Mouse (Mus musculus) gastrocnemius, postnatal 36 days (tissue): ENCODE measurements at regions not wholly inside any gene's neighbourhood (a gene's known extent, or its start where the extent isn't known, plus 50 kb on each side); places are given as distances from the start of the nearest gene placed in this dataset.

Experiments
- DNase-seq, 2 experiments: peaks; one replicate each; pipeline ENCODE4 v3.0.0; 2022
- intact Hi-C: fragments of 180-260 bp; cut with DNase I; formaldehyde crosslinking; loops from one replicate; pipeline ENCODE4 v1.15.1; 2025
- microRNA-seq, 2 experiments: library from miRNA; unstranded; fragments of <30 nt; microRNA quantifications; one replicate each; pipeline ENCODE4 v1.2.0; 2021

GRCm38 (mm10) chr10:60893130-60893809 is 61.9 kb upstream of the Unc5b start:
- DNase-seq: no peak
- intact Hi-C loops: no loop called here

DNA sequence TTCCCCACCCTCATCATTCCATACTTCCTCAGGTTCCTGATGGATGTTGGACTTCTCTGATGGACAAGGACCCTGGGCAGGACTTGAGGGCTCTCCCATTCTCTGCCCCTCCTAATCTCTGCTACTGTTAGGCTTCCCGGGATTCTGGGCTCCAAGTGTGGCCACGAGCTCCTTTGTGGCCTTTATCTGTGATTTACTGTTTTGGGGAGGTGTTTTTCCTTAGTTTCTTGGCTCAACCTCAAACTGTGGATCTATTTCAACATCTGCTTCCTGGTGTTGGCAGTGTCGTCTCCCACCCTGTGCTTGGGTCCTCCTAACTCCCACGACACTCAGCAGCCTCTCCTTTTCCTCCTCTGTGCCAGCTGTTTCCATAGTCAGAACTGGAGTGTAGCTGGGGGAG is 61.3 kb upstream of the Unc5b start:
- intact Hi-C loops: no loop called here

GRCm38 (mm10) chr10:60891476-60892170 is 60.2 kb upstream of the Unc5b start:
- intact Hi-C loops: no loop called here

More for the DNA sequence above, 61.3 kb upstream of the Unc5b start:
- DNase-seq: no peak

DNA sequence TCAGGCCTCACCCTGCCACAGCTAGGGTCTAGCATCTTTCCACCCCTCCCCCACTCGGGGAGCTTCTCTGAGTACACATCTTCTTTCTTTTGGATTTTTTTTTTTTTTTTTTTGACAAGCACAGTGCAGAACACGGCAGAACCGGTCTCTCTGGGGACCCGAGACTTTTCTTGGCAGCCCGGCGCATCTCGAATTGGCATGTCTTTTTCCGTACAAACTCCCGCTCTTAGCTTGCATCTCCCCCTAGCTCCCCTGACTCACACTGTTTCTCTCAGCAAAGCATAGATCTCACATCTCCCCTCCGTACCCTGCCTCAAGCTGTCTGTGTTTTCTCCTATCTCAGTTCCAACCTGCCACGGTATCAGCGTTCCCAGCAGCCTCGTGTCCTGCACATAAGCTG is 58.4 kb upstream of the Unc5b start:
- DNase-seq: no peak
- intact Hi-C loops: no loop called here

More at GRCm38 (mm10) chr10:60891476-60892170, 60.2 kb upstream of the Unc5b start:
- DNase-seq: no peak

DNA sequence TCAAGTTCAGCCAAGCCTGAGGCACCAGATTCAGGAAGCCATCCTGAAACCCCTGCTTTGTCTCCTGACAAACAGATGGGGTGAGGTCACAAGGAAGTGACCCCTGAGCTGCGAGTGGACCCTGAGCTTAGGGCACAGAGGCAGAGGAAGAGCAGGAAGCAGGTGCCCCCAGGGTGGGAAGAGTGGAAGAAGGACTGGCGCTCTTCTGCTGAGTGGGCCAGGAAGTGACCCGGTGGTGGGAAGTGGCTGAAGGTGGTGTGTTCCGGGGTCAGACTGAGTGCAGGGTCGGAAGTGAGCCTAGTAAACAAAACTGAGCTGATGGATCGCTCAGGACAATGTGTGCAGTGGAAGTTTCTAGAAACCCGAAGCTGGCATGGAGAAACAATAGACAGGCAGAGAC is 57.2 kb upstream of the Unc5b start:
- intact Hi-C loops: no loop called here
- DNase-seq: no peak

- intact Hi-C loops: no loop called here
- no peak for DNase-seq
Observed at GRCm38 (mm10) chr10:60885348-60886275, 54.2 kb upstream of the Unc5b start.

DNA sequence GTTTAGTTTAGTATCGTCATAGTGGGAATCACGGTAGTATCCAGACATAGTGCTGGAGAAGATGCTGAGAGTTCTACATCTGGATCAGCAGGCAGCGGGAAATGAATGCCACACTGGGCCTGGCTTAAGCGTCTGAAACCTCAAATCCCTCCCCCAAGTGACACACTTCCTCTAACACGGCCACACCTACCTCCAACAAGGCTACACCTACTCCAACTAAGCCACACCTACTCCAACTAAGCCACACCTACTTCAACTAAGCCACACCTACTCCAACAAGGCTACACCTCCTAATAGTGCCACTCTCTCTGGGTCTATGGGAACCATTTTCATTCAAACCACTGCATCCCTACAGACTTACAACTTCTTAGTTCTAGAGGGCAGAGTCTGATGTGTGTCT is 53.4 kb upstream of the Unc5b start:
- intact Hi-C loops: no loop called here
- DNase-seq: no peak

Small RNAs in the stretch of these regions (microRNA-seq; reads per million reads assigned to microRNA genes)
- 0 reads per million in 2 experiments for gene Mir466j
- gene Mir6408: 0 reads per million in 2 experiments
